Mouse (Mus musculus) midbrain, postnatal 0 days (tissue): ENCODE measurements around the gene Rab4a. TPM values are rescaled to one million over a fixed set of nuclear protein-coding genes. Genes with fewer than 3 reads are reported as not detected.

Source experiments
- ATAC-seq: fragments of 200-750 bp; cut with Nextera tagmentation; 2 replicates; pipeline ENCODE4 v1.8.0; 2017; ENCODE audit warnings: moderate number of reproducible peaks, mild to moderate bottlenecking, moderate TSS enrichment, moderate library complexity; ENCODE audit not compliant: low FRiP score
- DNase-seq: peaks from one replicate; pipeline ENCODE4 v3.0.0-alpha.2; 2015; ENCODE audit warnings: low spot score
- H3K27ac ChIP-seq: fragments of 300-500 bp; sonication (generic); 2 replicates; pipeline ENCODE4 v1.5.1; 2014; ENCODE audit warnings: low read depth, mild to moderate bottlenecking, low read length, mixed read lengths
- H3K27me3 ChIP-seq: fragments of 300-500 bp; sonication (generic); 2 replicates; pipeline ENCODE4 v1.6.1; 2014; ENCODE audit warnings: low read length, control low read depth, mixed read lengths; ENCODE audit not compliant: insufficient read depth
- H3K36me3 ChIP-seq: fragments of 300-500 bp; sonication (generic); 2 replicates; pipeline ENCODE4 v1.6.1; 2014; ENCODE audit warnings: low read length, control low read depth, mixed read lengths; ENCODE audit not compliant: insufficient read depth
- H3K4me1 ChIP-seq: fragments of 300-500 bp; sonication (generic); 2 replicates; pipeline ENCODE4 v1.6.1; 2014; ENCODE audit warnings: mild to moderate bottlenecking, control low read depth, antibody characterized with exemption, low read length, mixed read lengths; ENCODE audit not compliant: insufficient read depth
- H3K4me2 ChIP-seq: fragments of 300-500 bp; sonication (generic); 2 replicates; pipeline ENCODE4 v1.6.1; 2014; ENCODE audit warnings: low read depth, mild to moderate bottlenecking, low read length, mixed read lengths; ENCODE audit not compliant: poor library complexity, severe bottlenecking
- H3K4me3 ChIP-seq: fragments of 300-500 bp; sonication (generic); 2 replicates; pipeline ENCODE4 v1.5.1; 2014; ENCODE audit warnings: low read depth, mild to moderate bottlenecking, low read length, moderate library complexity
- H3K9ac ChIP-seq: fragments of 300-500 bp; sonication (generic); replicated peaks from 2 replicates; pipeline ENCODE4 v1.6.1; 2014; ENCODE audit warnings: mild to moderate bottlenecking, low read length, moderate library complexity, mixed read lengths; ENCODE audit not compliant: poor library complexity, severe bottlenecking
- H3K9me3 ChIP-seq: fragments of 300-500 bp; sonication (generic); 2 replicates; pipeline ENCODE4 v1.6.1; 2016; ENCODE audit warnings: low read length, control low read depth
- CTCF ChIP-seq: IDR thresholded peaks from 2 replicates; pipeline ENCODE4 v1.5.1; 2016; ENCODE audit warnings: antibody characterized with exemption, mild to moderate bottlenecking
- WGBS: fragments of 180-500 bp; shearing (Covaris S2); extraction: QIAGEN DNeasy Blood & Tissue Kit; methylation state at CpG from one replicate; pipeline ENCODE4 v1.1.7; 2014; 5-methylcytosine and 5-hydroxymethylcytosine counted together
- polyA plus RNA-seq: library from polyadenylated mRNA; unstranded; fragments of >200 nt; fragmentation: Nextera tagmentation; extraction: Ambion mirVana; gene quantifications from 2 replicates; pipeline ENCODE4 v1.2.1, GENCODE M21; 2015
- total RNA-seq: library from RNA; depleted of rRNA; stranded (reverse); fragments of >200 nt; gene quantifications from 2 replicates; pipeline ENCODE4 v1.2.3, GENCODE M21; 2014

Gene Rab4a
- total and polyA plus RNA-seq, 2 experiments from 2014 or later = 59.8 to 97.7 TPM

GRCm38 (mm10) chr8:123812227-123812626, 6.4 kb downstream of the Rab4a start:
- ATAC-seq (no peak), DNase-seq (no peak)
- no peak for TF ChIP-seq CTCF
- H3K4me3 ChIP-seq = no peak overlapping the region
- H3K27ac ChIP-seq = no peak overlapping the region
- no peaks in the 10 kb centered on the region for H3K9me3 ChIP-seq
- no peaks in the 10 kb centered on the region for H3K36me3 ChIP-seq
- H3K4me2 ChIP-seq = no peak overlapping the region
- 80% methylated on average over 5 of the region's 5 CpGs for WGBS
- no peaks in the 10 kb centered on the region for H3K27me3 ChIP-seq
- H3K4me1 ChIP-seq = peaks cover 7% of the 10 kb centered on the region
- no peak overlapping the region for H3K9ac ChIP-seq

DNA sequence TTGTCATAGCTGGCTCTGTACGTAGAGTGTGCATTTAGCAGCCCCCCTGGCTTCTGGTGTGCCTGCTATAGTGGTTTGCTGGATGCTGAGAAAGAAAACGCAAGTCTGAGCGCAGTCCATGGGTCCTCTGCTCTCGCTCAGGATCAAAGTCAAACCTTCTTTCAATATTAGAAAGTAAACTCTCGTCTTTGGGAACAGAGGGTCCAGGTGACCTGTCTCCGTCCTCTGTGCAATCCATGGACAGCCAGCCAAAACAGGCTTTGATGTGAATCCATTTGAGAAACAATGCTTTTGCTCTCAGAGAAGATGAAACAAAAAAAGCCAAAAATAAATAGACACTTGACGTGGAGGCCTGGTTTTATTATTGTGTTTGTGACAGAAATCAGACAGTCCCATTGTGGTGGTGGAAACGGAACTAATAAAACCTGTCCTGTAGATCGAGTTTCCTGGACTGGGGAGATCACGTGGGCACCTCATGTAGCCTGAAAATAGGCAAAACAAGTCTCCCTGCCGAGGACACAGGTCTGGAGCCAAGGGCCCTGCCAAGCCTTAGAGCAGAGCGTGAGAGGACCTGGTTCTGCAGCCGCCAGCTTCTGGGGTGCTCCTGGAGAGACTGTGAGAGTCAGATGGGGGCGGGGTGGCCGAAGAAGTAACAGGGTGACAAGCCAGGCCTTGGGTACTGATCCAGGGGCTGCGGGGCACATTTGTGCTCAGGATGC, 7.5 kb downstream of the Rab4a start:
- ATAC-seq = no peak
- Histone ChIP-seq H3K4me3 (no peak overlapping the region), H3K27ac (no peak overlapping the region), H3K4me2 (no peak overlapping the region), H3K27me3 (no peaks in the 10 kb centered on the region), H3K36me3 (no peaks in the 10 kb centered on the region), H3K9ac (no peak overlapping the region), H3K4me1 (no peaks in the 10 kb centered on the region), H3K9me3 (no peaks in the 10 kb centered on the region)
- no peak for TF ChIP-seq CTCF
- 71% methylated on average over 16 of the region's 16 CpGs for WGBS
- DNase-seq = no peak

- DNase-seq (no peak), ATAC-seq (no peak)
- Histone ChIP-seq H3K36me3 (no peaks in the 10 kb centered on the region), H3K9me3 (no peaks in the 10 kb centered on the region), H3K9ac (no peak overlapping the region), H3K4me2 (no peak overlapping the region), H3K4me1 (no peaks in the 10 kb centered on the region), H3K4me3 (no peak overlapping the region), H3K27ac (no peak overlapping the region), H3K27me3 (no peaks in the 10 kb centered on the region)
- 88% methylated on average over 4 of the region's 4 CpGs for WGBS
- no peak for TF ChIP-seq CTCF
Measured at GRCm38 (mm10) chr8:123813892-123814266, 8.1 kb downstream of the Rab4a start.

DNA sequence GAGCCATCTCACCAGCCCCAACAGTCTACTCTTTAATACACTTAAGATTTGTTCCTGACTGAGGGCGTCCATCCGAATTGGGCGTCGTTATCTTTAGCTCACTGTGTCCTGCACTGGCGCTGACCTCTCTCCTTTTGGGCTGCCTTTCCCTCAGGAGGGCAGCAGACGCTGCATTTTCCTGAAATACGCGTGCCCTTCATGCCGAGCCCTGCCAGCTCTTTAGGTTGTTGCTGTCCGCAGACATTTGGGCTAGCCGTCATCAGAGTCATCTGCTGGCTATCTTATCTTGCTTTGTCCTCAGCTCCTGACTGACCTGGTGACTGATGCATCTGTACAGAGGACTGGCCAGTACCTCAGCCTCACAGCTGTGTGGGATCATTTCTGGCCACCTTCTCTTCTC, 9.5 kb downstream of the Rab4a start:
- ATAC-seq = no peak

DNA sequence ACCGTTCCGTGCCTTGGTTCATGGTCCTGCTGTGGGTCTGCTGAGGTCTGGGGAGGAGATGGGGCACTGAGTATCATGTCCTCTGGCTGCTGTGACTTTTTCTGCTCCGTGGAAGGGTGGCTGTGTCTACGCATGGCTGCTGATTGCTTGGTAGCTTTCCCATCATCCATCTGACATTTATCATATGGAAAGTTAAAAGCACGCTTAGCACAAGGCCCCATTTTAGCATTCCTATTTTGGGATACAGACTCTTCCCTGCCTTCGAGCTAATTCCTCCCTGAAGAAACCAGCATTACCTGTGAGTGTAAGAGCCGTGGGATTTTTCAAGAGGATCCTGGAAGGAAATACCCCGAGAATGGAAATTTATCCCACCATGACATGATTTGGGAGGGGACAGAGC, 11.2 kb downstream of the Rab4a start:
- H3K4me3 ChIP-seq = no peak overlapping the region
- WGBS = 88% methylated on average over 8 of the region's 8 CpGs
- DNase-seq (no peak), ATAC-seq (no peak)
- H3K27me3 ChIP-seq = no peaks in the 10 kb centered on the region
- no peaks in the 10 kb centered on the region for H3K4me1 ChIP-seq
- TF ChIP-seq CTCF = no peak
- no peak overlapping the region for H3K9ac ChIP-seq
- H3K9me3 ChIP-seq = no peaks in the 10 kb centered on the region
- no peak overlapping the region for H3K4me2 ChIP-seq
- no peak overlapping the region for H3K27ac ChIP-seq
- no peaks in the 10 kb centered on the region; the same call in 1 of the 2 replicates for H3K36me3 ChIP-seq

More for the DNA sequence above, 9.5 kb downstream of the Rab4a start:
- H3K9ac ChIP-seq = no peak overlapping the region
- whole genome bisulfite sequencing = 94% methylated on average over 11 of the region's 11 CpGs
- H3K4me3 ChIP-seq = no peak overlapping the region
- no peaks in the 10 kb centered on the region for H3K4me1 ChIP-seq
- no peaks in the 10 kb centered on the region for H3K9me3 ChIP-seq
- H3K4me2 ChIP-seq = no peak overlapping the region
- no peaks in the 10 kb centered on the region for H3K36me3 ChIP-seq
- H3K27me3 ChIP-seq = no peaks in the 10 kb centered on the region
- DNase-seq = no peak
- TF ChIP-seq CTCF = no peak
- H3K27ac ChIP-seq = no peak overlapping the region

- H3K4me2 ChIP-seq = no peak overlapping the region
- H3K9me3 ChIP-seq = no peaks in the 10 kb centered on the region
- H3K4me1 ChIP-seq = no peaks in the 10 kb centered on the region
- peak; percentile 23 for TF ChIP-seq CTCF
- no peaks in the 10 kb centered on the region for H3K27me3 ChIP-seq
- H3K36me3 ChIP-seq = no peaks in the 10 kb centered on the region; the same call in 1 of the 2 replicates
- no peak overlapping the region for H3K27ac ChIP-seq
- no peak overlapping the region for H3K9ac ChIP-seq
- DNase-seq = no peak
- no peak overlapping the region for H3K4me3 ChIP-seq
- WGBS = 93% methylated on average over 11 of the region's 11 CpGs
- no peak for ATAC-seq
Measured at GRCm38 (mm10) chr8:123817747-123818146, 12.0 kb downstream of the Rab4a start.
